Mouse (Mus musculus): Measurements from ENCODE around the gene Hoxb2. TPM values are rescaled to one million over a fixed set of nuclear protein-coding genes. Genes with fewer than 3 reads are reported as not detected.

The Hoxb2 gene
- polyA plus RNA-seq, 1 experiment from 2014 or later = 45.2 TPM

DNA sequence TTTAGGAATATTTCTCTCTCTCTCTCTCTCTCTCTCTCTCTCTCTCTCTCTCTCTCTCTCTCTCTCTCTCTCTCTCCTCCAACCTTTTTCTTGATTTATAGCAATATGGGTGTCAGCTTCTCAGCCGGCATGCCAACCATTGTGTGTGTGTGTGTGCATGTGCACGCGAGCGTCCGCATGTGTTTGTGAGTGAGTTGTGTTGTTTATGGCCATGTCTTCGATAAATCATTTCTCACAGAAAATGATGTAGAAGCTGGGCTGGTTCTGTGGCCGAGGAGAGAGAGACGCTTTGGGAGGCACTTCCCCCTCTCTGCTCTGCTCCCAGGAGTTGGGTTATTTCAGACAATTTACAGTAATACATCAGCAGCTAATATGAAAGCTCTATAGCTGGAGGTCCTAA, 21.7 kb upstream of the Hoxb2 start:
- in situ Hi-C loops (cut with MboI; ENCODE audit: low pct_unique_long_range_greater_than_20kb) = no loop called here

DNA sequence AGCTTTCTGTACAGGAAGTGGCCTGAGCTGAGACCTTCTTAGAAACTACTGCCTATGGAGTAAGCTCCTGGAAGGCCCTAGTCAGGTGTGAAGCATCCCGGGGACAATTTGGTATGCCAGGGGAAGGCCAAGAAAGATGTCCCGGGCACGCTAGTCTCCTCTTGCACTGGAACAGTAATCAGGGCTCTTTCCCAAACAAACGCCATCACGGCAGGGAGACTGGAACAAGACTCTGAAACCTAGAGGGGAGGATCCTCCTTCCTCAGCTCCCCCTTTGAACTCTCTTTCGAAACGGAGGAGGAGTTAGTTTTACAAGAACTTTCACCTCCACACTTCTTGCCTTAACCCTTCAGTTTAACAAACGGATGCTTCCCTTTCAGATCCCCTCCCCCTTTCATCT, 18.2 kb upstream of the Hoxb2 start:
- in situ Hi-C loops (cut with MboI; ENCODE audit: low pct_unique_long_range_greater_than_20kb) = no loop called here
- ATAC-seq (no peak), DNase-seq (ENCODE audit: low read depth, low spot score) (no peak)
- H3K27me3 ChIP-seq = no peaks in the 10 kb centered on the region
- CTCF ChIA-PET = interaction anchor here (1.1 to 1.3 kb wide), 2 partner anchors 11 to 16 kb away, joined by 3 to 4 read pairs; no protein-coding TSS in a partner anchor
- POLR2A ChIA-PET = interaction anchor here (0.6 to 3.2 kb wide), 8 partner anchors 8 to 405 kb away, joined by 3 to 21 read pairs (median 4); partner anchors contain the start of gene Hoxb2
- TF ChIP-seq CTCF (IDR thresholded peaks at IDR 0.05) = no peak

More for the DNA sequence above, 21.7 kb upstream of the Hoxb2 start:
- ChIA-PET POLR2A (interaction anchor here (0.6 to 1.5 kb wide), 5 partner anchors 12 to 26 kb away, joined by 3 to 5 read pairs (median 3); no protein-coding TSS in a partner anchor), CTCF (interaction anchor here (0.8 kb wide), 1 partner anchor 22 kb away, joined by 3 read pairs; no protein-coding TSS in a partner anchor)
- no peaks in the 10 kb centered on the region for H3K27me3 ChIP-seq
- ATAC-seq (no peak), DNase-seq (ENCODE audit: low read depth, low spot score) (no peak)
- TF ChIP-seq CTCF (IDR thresholded peaks at IDR 0.05) = no peak

- in situ Hi-C loops (cut with MboI; ENCODE audit: low pct_unique_long_range_greater_than_20kb) = no loop called here
- DNase-seq (ENCODE audit: low read depth, low spot score) (no peak), ATAC-seq (no peak)
- TF ChIP-seq CTCF (IDR thresholded peaks at IDR 0.05) = no peak
- no peaks in the 10 kb centered on the region for H3K27me3 ChIP-seq
- ChIA-PET CTCF (interaction anchor here (1.1 to 1.7 kb wide), 3 partner anchors 12 to 20 kb away, joined by 3 to 4 read pairs (median 4); no protein-coding TSS in a partner anchor), POLR2A (interaction anchor here (0.6 to 3.2 kb wide), 11 partner anchors 8 to 405 kb away, joined by 3 to 21 read pairs (median 5); partner anchors contain the start of gene Hoxb2)
These were observed 17.7 kb upstream of the Hoxb2 start for GRCm38 (mm10) chr11:96332618-96333032.

DNA sequence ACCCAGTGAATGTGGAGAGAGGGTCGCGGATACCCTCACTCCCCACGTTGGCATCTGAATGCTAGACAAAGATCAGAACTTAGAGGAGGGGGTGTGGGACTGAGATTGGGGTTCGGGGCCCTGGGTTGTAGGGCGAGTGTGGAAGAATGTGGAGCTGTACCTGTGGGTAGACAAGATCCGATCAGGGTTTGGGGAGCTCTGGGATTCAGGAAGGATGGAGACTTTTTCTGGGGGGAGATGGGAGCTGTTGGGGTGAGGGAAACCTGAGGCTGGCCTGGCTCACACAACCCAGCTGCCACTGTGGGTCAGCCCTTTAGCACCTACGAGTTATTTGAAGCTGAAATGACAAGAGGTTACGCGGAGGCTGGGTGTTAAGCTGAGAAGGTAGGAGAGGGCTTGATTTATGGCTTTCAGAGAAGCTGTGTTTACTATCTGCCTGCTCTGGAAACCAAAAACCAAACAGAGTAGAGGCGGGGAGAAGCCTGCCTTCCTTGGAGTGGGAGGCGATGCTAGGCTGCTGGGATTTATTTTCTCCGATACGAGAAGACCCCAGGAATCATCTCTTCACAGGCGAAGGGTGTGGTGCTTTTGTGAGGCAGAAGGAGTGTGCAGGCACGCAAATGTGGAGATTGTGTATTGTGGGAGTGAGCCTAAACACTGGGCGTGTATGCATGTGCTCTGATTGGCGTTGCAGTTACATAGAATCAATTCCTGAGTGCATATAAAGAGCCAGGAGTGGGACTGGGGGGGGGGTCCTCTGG, 16.9 kb upstream of the Hoxb2 start:
- H3K27me3 ChIP-seq = no peaks in the 10 kb centered on the region
- ChIA-PET POLR2A (interaction anchor here (0.6 to 3.2 kb wide), 14 partner anchors 8 to 31 kb away, joined by 3 to 21 read pairs (median 6); partner anchors contain the start of gene Hoxb2), CTCF (interaction anchor here (1.6 to 1.7 kb wide), 2 partner anchors 11 to 19 kb away, joined by 4 read pairs; no protein-coding TSS in a partner anchor)
- no peak for TF ChIP-seq CTCF (IDR thresholded peaks at IDR 0.05)
- DNase-seq (ENCODE audit: low read depth, low spot score) (no peak), ATAC-seq (no peak)
- in situ Hi-C loops (cut with MboI; ENCODE audit: low pct_unique_long_range_greater_than_20kb) = no loop called here

DNA sequence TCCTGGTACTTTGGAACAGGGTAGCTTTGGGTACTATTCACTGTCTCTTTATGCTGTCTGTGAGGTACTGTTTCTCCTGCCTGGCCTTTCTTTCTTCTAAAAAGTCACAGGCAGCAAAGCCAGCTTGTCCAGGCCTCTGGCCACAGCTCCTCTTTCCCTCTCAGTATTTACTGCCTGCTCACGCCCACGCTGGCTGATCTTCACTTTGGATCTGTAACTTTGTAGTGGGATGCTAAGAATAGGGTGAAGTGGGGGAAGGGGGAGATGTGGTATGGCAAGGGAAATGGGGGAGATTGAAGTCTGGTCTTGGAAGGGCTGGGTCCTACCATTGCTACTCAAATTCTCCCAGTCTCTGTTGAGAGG, 16.3 kb upstream of the Hoxb2 start:
- DNase-seq (ENCODE audit: low read depth, low spot score) = no peak
- ChIA-PET POLR2A (interaction anchor here (0.6 to 3.2 kb wide), 10 partner anchors 10 to 28 kb away, joined by 3 to 21 read pairs (median 6); partner anchors contain the start of gene Hoxb2), CTCF (interaction anchor here (1.6 to 1.7 kb wide), 2 partner anchors 12 to 19 kb away, joined by 4 read pairs; no protein-coding TSS in a partner anchor)
- no peak for TF ChIP-seq CTCF (IDR thresholded peaks at IDR 0.05)
- H3K27me3 ChIP-seq = no peaks in the 10 kb centered on the region
- in situ Hi-C loops (cut with MboI; ENCODE audit: low pct_unique_long_range_greater_than_20kb) = no loop called here
- ATAC-seq = no peak

DNA sequence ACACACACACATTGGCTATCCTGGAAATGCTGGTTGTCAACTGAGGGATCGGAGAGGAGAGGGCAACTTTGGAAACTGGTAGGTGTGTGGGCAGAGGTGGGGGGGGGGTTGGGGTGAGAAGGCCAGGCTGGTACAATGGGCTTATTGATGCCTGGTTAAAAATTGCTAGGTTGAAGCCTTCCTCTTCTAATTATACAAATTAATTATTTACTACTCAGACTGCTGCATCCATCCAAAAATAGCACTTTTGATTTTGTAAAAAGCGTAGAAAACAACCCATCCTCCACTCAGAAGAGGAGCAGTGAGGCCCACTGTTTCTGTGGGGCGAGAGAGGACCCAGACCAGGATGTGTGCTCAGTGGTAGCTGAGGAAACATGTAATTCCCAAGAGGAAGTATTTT, 15.3 kb upstream of the Hoxb2 start:
- no peak for TF ChIP-seq CTCF (IDR thresholded peaks at IDR 0.05)
- no peaks in the 10 kb centered on the region for H3K27me3 ChIP-seq
- CTCF ChIA-PET = no interaction called here
- in situ Hi-C loops (cut with MboI; ENCODE audit: low pct_unique_long_range_greater_than_20kb) = no loop called here
- POLR2A ChIA-PET = interaction anchor here (0.6 to 2.2 kb wide), 4 partner anchors 12 to 41 kb away, joined by 3 to 15 read pairs (median 5); no protein-coding TSS in a partner anchor
- no peak for ATAC-seq
- DNase-seq (ENCODE audit: low read depth, low spot score) = no peak

GRCm38 (mm10) chr11:96336597-96336996, 13.7 kb upstream of the Hoxb2 start:
- no peak for TF ChIP-seq CTCF (IDR thresholded peaks at IDR 0.05)
- DNase-seq (ENCODE audit: low read depth, low spot score) (no peak), ATAC-seq (no peak)
- POLR2A ChIA-PET = interaction anchor here (1.0 to 2.1 kb wide), 2 partner anchors 15 to 18 kb away, joined by 4 to 15 read pairs; no protein-coding TSS in a partner anchor
- CTCF ChIA-PET = interaction anchor here (0.8 to 1.4 kb wide), 2 partner anchors 10 to 58 kb away, joined by 3 to 4 read pairs; no protein-coding TSS in a partner anchor
- in situ Hi-C loops (cut with MboI; ENCODE audit: low pct_unique_long_range_greater_than_20kb) = no loop called here
- no peaks in the 10 kb centered on the region for H3K27me3 ChIP-seq

DNA sequence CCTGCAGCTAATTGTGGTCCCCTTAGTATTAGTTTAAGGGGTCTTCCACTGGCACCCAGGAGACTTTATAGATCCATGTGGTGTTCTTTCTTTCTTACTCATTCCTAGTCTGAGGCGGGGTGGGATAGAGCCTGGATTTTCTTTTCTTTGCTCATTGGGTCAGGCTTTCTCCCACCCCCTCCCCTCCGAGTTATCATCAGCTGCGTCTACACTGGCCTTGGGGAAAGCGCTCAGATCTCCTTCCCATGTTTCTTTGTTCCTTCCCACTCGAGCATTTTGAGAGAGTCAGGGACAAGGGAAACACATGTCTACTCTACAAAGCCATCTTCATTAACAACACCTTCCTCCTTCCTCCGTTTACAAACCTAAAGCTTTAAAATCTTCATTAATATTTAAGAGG, 13.3 kb upstream of the Hoxb2 start:
- no peak for ATAC-seq
- in situ Hi-C loops (cut with MboI; ENCODE audit: low pct_unique_long_range_greater_than_20kb) = no loop called here
- ChIA-PET CTCF (interaction anchor here (0.8 to 1.4 kb wide), 2 partner anchors 10 to 58 kb away, joined by 3 to 4 read pairs; no protein-coding TSS in a partner anchor), POLR2A (interaction anchor here (0.7 to 2.8 kb wide), 5 partner anchors 10 to 19 kb away, joined by 4 to 15 read pairs (median 7); partner anchors contain the start of gene Hoxb4)
- no peak for TF ChIP-seq CTCF (IDR thresholded peaks at IDR 0.05)
- H3K27me3 ChIP-seq = no peaks in the 10 kb centered on the region
- no peak for DNase-seq (ENCODE audit: low read depth, low spot score)

DNA sequence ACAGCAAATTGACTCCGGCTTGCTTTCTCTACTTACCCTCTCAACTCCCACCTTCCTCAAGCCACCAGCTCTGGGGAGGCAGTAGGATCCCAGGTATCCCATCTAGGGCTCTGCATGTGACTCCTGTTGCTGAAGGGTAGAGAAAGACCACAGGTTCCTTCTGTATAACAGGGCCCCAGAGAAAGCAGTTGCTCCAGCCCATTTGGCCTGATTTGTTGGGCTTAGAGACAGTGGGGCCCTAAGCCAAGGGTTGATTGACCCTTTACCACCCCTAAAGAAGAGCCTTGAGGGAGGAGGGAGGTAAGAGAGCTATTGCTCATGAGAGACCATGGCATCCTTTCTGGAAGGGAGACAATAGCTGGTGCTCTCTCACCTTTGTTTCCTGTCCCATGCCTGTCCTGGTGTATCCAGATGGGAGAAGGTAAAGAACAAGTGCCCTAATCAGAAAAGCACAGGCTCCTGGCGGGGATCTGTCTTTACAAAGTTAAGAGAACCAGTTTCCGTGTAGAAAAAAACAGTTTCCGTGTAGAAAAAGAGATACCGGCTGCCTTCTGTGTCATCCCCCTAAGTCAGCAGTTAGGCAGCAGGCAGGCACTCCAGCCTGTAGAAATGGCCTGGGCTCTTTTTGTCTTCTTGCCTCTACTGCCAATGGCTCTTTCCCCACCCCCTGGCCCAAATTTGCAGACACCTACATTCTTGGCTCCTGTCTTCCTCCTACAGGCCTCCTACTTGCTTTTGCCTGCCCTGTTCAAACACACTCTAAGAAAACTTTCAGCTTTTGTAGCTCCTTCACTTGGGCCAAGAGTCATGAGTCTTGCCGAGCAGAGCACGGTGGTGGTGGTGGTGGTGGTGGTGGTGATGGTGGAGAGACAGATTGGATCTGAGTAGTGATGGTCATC, 11.1 kb upstream of the Hoxb2 start:
- in situ Hi-C loops (cut with MboI; ENCODE audit: low pct_unique_long_range_greater_than_20kb) = no loop called here
- no peaks in the 10 kb centered on the region for H3K27me3 ChIP-seq
- DNase-seq (ENCODE audit: low read depth, low spot score) (no peak), ATAC-seq (no peak)
- POLR2A ChIA-PET = interaction anchor here (0.9 to 4.3 kb wide), 8 partner anchors 8 to 60 kb away, joined by 3 to 51 read pairs (median 8); partner anchors contain the start of gene Hoxb2
- TF ChIP-seq CTCF (IDR thresholded peaks at IDR 0.05) = no peak
- CTCF ChIA-PET = interaction anchor here (1.4 to 1.6 kb wide), 2 partner anchors 22 to 25 kb away, joined by 3 to 4 read pairs; no protein-coding TSS in a partner anchor

Data from Patski (cell line).